Mouse (Mus musculus) inflammation-experienced regulatory T-cells (primary cell): Measurements from ENCODE around the gene Cdh19. TPM values are rescaled to one million over a fixed set of nuclear protein-coding genes. Genes with fewer than 3 reads are reported as not detected.

Experiments used
- polyA plus RNA-seq, 2 experiments: library from polyadenylated mRNA; unstranded; fragments of 100-300 nt; shearing (Covaris generic); gene quantifications; one replicate each; pipeline ENCODE4 v1.2.1; 2017

The Cdh19 gene
- under 1 TPM in 1 of 2 experiments, not detected in 1; 0.26 TPM for polyA plus RNA-seq

DNA sequence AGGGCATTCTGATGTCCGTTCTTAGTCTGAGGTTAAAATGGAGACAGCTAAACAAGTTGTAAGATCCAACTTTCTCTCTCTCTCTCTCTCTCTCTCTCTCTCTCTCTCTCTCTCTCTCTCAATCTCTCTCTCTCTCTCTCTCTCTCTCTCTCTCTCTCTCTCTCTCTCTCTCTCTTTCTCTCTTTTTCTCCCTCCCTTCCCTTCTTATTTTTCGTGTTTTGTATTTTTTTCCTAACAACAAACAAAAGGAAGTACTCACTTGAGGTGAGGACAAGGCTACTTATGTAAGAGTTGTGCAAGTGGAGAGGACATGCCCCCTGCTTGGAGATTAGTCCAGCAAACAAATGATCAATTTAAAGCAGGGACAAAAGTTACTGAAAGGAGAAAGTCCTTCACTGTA lies at the start of gene Cdh19:
Cdh19 (minus strand) TSS at position 101 of the 400 bp plus-strand sequence.

